Mouse (Mus musculus): Measurements from ENCODE around the gene Olfr432. TPM values are rescaled to one million over a fixed set of nuclear protein-coding genes. Genes with fewer than 3 reads are reported as not detected.

Gene Olfr432
- not detected for polyA plus RNA-seq (2014; fragmentation: Illumina TruSeq; extraction: RNeasy Lipid Tissue Mini Kit (QIAGEN cat#74804); ENCODE audit: low read depth, low replicate concordance)

DNA sequence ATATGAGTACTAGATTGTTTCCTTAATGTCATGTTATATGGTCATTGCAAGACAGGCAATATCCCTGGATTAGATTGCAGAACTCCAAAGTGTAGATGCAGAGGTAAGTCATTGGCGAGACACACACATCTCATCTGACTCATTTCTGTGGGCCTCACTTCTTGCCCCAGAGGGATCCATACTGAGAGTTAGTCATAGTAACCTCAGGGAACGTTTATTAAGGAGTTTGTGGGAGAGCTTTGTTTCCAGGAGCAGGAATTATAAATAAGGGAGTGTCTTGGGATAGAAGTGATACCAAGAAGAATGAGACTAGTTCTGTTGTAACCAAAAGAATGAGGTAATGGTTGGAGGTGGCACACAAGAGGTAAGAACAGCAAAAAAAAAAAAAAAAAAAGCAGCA lies at the start of gene Olfr432:
Gene Olfr432 (plus strand): TSS at position 313 of the 400 bp plus-strand sequence.

DNA sequence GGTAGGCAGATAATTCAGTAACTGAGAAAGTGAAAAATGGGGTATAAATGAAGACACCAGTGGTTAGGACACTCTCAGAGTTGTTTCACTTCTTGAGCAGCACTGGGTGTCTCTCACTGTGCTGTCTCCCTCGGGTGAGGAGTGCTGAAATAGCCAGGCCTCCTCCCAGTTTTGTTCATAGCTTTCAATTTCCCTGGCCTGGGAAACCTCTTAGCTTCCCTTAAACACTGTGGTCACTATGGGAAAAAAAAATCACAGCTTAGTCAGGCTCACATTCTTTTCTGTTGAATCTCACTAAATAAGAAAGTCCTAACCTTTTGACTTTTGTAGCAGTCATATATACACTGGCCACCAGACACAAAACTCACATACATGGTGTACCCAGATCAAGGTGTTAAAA lies 17.3 kb upstream of the Olfr432 start, which contains the start of gene Ifi205:
Gene Ifi205 (minus strand): TSS at position 113 of the 400 bp plus-strand sequence.

DNA sequence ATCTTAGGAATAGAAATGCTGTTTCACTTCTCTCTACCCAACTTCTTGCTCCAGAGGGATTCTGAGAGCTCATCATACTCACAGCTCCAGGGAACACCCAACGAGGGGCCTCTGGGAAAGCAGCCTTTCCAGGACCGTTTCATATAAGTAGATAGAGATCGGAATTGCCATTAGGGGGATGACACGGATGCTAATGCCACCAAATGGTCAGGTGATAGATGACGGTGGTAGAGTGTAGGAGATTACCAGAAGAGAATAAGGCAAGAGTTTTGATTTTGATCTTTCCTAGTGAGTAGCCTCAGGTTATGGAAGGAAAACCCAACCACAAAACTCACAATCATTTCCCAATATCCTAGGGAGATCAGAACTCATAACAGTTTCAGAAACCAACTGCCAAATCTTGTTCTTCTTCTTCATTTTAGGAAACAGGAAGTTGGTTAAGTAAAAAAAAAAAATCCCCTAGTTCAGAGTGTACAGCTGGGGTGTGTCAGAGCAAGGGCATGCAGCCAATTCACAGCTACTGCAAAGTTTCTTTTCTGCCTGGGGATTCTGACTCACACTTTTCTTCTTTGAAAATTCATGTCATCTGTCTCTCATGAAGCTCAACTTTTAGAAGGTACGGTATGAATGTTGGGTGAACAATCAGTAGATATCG lies 8.4 kb upstream of the Olfr432 start, which contains the start of gene Olfr433:
Gene Olfr433 (plus strand): TSS at position 183 of the 655 bp plus-strand sequence.

GRCm38 (mm10) chr1:174066305-174066704 lies 17.3 kb downstream of the Olfr432 start, which contains the start of gene Olfr430:
Olfr430 (plus strand) TSS chr1:174066605.

GRCm38 (mm10) chr1:174084031-174084430 lies 35.0 kb downstream of the Olfr432 start, which contains the start of gene Olfr429:
Olfr429 (plus strand) TSS chr1:174084331.

DNA sequence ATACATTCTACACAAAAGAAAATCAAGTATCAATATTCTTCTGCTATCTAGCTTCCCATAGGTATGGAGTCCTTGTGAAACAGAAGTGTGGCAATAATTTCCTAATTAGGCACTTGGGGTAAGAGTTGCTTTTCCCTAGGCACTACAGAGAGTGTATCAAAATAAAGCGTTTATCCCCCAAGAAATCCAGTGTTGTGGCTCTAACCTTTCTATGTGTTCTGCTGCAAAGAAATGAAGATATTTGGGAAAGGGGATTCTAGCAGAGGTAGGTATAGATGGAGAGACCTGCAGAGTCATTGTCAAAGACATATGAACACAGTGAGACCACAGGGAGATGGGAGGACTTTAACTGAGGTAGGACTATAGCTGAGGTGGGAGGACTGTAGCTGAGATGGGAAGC lies 47.6 kb downstream of the Olfr432 start, which contains the start of gene Olfr427:
Gene Olfr427 (plus strand): TSS at position 301 of the 400 bp plus-strand sequence.

Other genes starting within 250 kb of the Olfr432 start
- gene Ifi211, start 136.2 kb upstream of the Olfr432 start, polyA plus RNA-seq (2014; fragmentation: Illumina TruSeq; extraction: RNeasy Lipid Tissue Mini Kit (QIAGEN cat#74804); ENCODE audit: low read depth, low replicate concordance) = 7.2 TPM
- gene Mndal, start 106.7 kb upstream of the Olfr432 start, polyA plus RNA-seq (2014; fragmentation: Illumina TruSeq; extraction: RNeasy Lipid Tissue Mini Kit (QIAGEN cat#74804); ENCODE audit: low read depth, low replicate concordance) = 49.2 TPM
- 42.1 TPM for gene Ifi203, start 106.5 kb upstream of the Olfr432 start, polyA plus RNA-seq (2014; fragmentation: Illumina TruSeq; extraction: RNeasy Lipid Tissue Mini Kit (QIAGEN cat#74804); ENCODE audit: low read depth, low replicate concordance)
- not detected for gene Ifi202b, start 66.5 kb upstream of the Olfr432 start, polyA plus RNA-seq (2014; fragmentation: Illumina TruSeq; extraction: RNeasy Lipid Tissue Mini Kit (QIAGEN cat#74804); ENCODE audit: low read depth, low replicate concordance)
- 2.0 TPM for gene Ifi205, start 17.4 kb upstream of the Olfr432 start, polyA plus RNA-seq (2014; fragmentation: Illumina TruSeq; extraction: RNeasy Lipid Tissue Mini Kit (QIAGEN cat#74804); ENCODE audit: low read depth, low replicate concordance)
- gene Olfr433, start 8.5 kb upstream of the Olfr432 start, polyA plus RNA-seq (2014; fragmentation: Illumina TruSeq; extraction: RNeasy Lipid Tissue Mini Kit (QIAGEN cat#74804); ENCODE audit: low read depth, low replicate concordance) = not detected
- not detected for gene Olfr430, start 17.4 kb downstream of the Olfr432 start, polyA plus RNA-seq (2014; fragmentation: Illumina TruSeq; extraction: RNeasy Lipid Tissue Mini Kit (QIAGEN cat#74804); ENCODE audit: low read depth, low replicate concordance)
- gene Olfr429, start 35.1 kb downstream of the Olfr432 start, polyA plus RNA-seq (2014; fragmentation: Illumina TruSeq; extraction: RNeasy Lipid Tissue Mini Kit (QIAGEN cat#74804); ENCODE audit: low read depth, low replicate concordance) = not detected
- not detected for gene Olfr427, start 47.7 kb downstream of the Olfr432 start, polyA plus RNA-seq (2014; fragmentation: Illumina TruSeq; extraction: RNeasy Lipid Tissue Mini Kit (QIAGEN cat#74804); ENCODE audit: low read depth, low replicate concordance)
- gene Olfr231, start 72.0 kb downstream of the Olfr432 start, polyA plus RNA-seq (2014; fragmentation: Illumina TruSeq; extraction: RNeasy Lipid Tissue Mini Kit (QIAGEN cat#74804); ENCODE audit: low read depth, low replicate concordance) = not detected
- not detected for gene Olfr424, start 82.3 kb downstream of the Olfr432 start, polyA plus RNA-seq (2014; fragmentation: Illumina TruSeq; extraction: RNeasy Lipid Tissue Mini Kit (QIAGEN cat#74804); ENCODE audit: low read depth, low replicate concordance)
- gene Olfr420, start 106.4 kb downstream of the Olfr432 start, polyA plus RNA-seq (2014; fragmentation: Illumina TruSeq; extraction: RNeasy Lipid Tissue Mini Kit (QIAGEN cat#74804); ENCODE audit: low read depth, low replicate concordance) = not detected
- not detected for gene Spta1, start 123.6 kb downstream of the Olfr432 start, polyA plus RNA-seq (2014; fragmentation: Illumina TruSeq; extraction: RNeasy Lipid Tissue Mini Kit (QIAGEN cat#74804); ENCODE audit: low read depth, low replicate concordance)
- not detected for gene Olfr419, start 202.9 kb downstream of the Olfr432 start, polyA plus RNA-seq (2014; fragmentation: Illumina TruSeq; extraction: RNeasy Lipid Tissue Mini Kit (QIAGEN cat#74804); ENCODE audit: low read depth, low replicate concordance)

Data from kidney, adult 10 weeks (tissue).